Mouse (Mus musculus) liver, postnatal 0 days (tissue): ENCODE measurements around the gene En2. TPM values are rescaled to one million over a fixed set of nuclear protein-coding genes. Genes with fewer than 3 reads are reported as not detected.

Experiments used
- ATAC-seq: fragments of 200-750 bp; cut with Nextera tagmentation; 2 replicates; pipeline ENCODE4 v1.8.0; 2017; ENCODE audit warnings: mild to moderate bottlenecking, moderate library complexity
- DNase-seq: peaks from one replicate; pipeline ENCODE4 v3.0.0-alpha.2; 2016
- H3K27ac ChIP-seq: fragments of 300-500 bp; sonication (generic); 2 replicates; pipeline ENCODE4 v1.5.1; 2014; ENCODE audit warnings: antibody characterized with exemption, moderate library complexity, mild to moderate bottlenecking, low read depth
- H3K27me3 ChIP-seq: fragments of 300-500 bp; sonication (generic); 2 replicates; pipeline ENCODE4 v1.6.1; 2014; ENCODE audit warnings: low read length, control low read depth, mixed read lengths; ENCODE audit not compliant: insufficient read depth
- H3K36me3 ChIP-seq: fragments of 300-500 bp; sonication (generic); replicated peaks from 2 replicates; pipeline ENCODE4 v1.6.1; 2014; ENCODE audit warnings: mild to moderate bottlenecking, control low read depth, low read length, moderate library complexity, mixed read lengths; ENCODE audit not compliant: insufficient read depth
- H3K4me1 ChIP-seq: fragments of 300-500 bp; sonication (generic); 2 replicates; pipeline ENCODE4 v1.6.1; 2014; ENCODE audit warnings: antibody characterized with exemption, mild to moderate bottlenecking, control low read depth; ENCODE audit not compliant: insufficient read depth
- H3K4me2 ChIP-seq: fragments of 300-500 bp; sonication (generic); 2 replicates; pipeline ENCODE4 v1.6.1; 2014; ENCODE audit warnings: low read depth, mild to moderate bottlenecking, low read length, moderate library complexity, mixed read lengths
- H3K4me3 ChIP-seq: fragments of 300-500 bp; sonication (generic); 2 replicates; pipeline ENCODE4 v1.5.1; 2014; ENCODE audit warnings: low read depth, low read length
- H3K9ac ChIP-seq: fragments of 300-500 bp; sonication (generic); replicated peaks from 2 replicates; pipeline ENCODE4 v1.6.1; 2014; ENCODE audit warnings: mild to moderate bottlenecking, moderate library complexity
- H3K9me3 ChIP-seq: fragments of 300-500 bp; sonication (generic); 2 replicates; pipeline ENCODE4 v1.6.1; 2016; ENCODE audit warnings: mild to moderate bottlenecking, control low read depth, low read length, mixed read lengths
- CTCF ChIP-seq: sonication (generic); IDR thresholded peaks from 2 replicates; pipeline ENCODE4 v1.5.1; 2016; ENCODE audit warnings: antibody characterized with exemption, low read depth
- EP300 ChIP-seq: IDR thresholded peaks from 2 replicates; pipeline ENCODE4 v1.6.1; 2016; ENCODE audit warnings: antibody characterized with exemption, low read depth, mild to moderate bottlenecking
- WGBS: fragments of 180-500 bp; shearing (Covaris S2); extraction: QIAGEN DNeasy Blood & Tissue Kit; methylation state at CpG from one replicate; pipeline ENCODE4 v1.1.7; 2014; ENCODE audit not compliant: insufficient replicate concordance; 5-methylcytosine and 5-hydroxymethylcytosine counted together
- polyA plus RNA-seq: library from polyadenylated mRNA; unstranded; fragments of >200 nt; fragmentation: Nextera tagmentation; extraction: Ambion mirVana; gene quantifications from 2 replicates; pipeline ENCODE4 v1.2.1, GENCODE M21; 2015

En2 gene
- polyA plus RNA-seq, 1 experiment from 2014 or later, result not detected

DNA sequence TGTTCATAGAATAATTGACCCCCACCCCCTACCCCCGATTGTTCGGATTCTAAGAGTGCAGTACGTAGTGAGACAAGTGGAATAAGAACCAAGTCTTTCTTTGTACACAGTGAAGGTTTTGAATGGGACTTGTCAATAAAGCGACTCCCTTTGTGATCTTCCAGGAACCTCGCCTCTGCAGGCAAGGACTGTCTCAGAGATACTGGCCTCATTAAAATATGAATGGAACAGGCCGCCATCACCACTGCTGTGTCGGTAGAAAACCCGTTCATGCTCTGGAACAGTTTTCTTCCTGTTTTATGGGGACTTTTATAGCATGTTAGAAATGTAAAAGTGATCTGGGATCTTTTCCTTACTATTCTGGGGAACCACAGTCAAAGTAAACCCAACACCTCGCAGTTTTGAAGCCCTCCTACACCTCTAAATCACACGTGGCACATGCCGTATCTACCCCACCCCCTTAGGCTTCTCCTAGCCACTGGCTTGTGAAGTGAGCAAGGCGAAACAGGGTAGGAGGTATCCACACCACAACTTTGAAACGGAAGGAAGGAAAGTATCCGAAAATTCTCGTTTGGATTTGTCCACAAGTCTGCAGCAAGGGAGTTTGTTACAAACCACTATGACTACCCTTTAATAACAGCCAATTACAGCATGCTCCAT is 46.3 kb downstream of the En2 start:
- ATAC-seq, result no peak
- no peak for TF ChIP-seq CTCF
- TF ChIP-seq EP300, result no peak
- no peak overlapping the region for H3K4me3 ChIP-seq
- no peak overlapping the region for H3K9ac ChIP-seq
- no peaks in the 10 kb centered on the region for H3K36me3 ChIP-seq
- H3K27ac ChIP-seq, result no peak overlapping the region
- no peak for DNase-seq
- peaks cover 59% of the 10 kb centered on the region for H3K27me3 ChIP-seq
- WGBS, result 6% methylated on average over 15 of the region's 15 CpGs
- H3K9me3 ChIP-seq, result no peaks in the 10 kb centered on the region
- 0 out of 2 replicates have a peak, but pooled peaks cover 3% of the 10 kb centered on the region for H3K4me1 ChIP-seq
- H3K4me2 ChIP-seq, result no peak overlapping the region

DNA sequence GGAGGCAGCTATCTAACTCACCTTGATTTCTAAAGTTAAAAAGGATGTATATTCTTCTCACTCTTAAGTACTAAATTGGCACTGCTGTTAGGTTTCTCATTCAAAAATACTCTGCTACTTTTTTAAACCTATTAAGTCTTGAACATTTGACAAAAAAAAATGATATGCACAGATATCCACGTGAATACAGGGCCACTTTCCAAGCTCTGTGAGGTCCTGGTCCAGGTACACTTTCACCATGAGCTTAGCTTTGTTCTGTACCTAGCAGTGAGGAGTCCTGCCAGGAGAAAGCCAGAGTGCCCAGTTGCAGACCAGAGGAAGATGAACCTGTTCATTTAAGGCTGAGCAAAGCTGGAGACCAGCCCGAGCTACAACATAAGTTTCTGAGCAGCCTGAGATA is 47.9 kb downstream of the En2 start:
- TF ChIP-seq CTCF, result no peak
- no peak for TF ChIP-seq EP300
- ATAC-seq (no peak), DNase-seq (no peak)
- no peak overlapping the region for H3K27ac ChIP-seq
- no peak overlapping the region for H3K4me2 ChIP-seq
- no peak overlapping the region for H3K4me3 ChIP-seq
- H3K9ac ChIP-seq, result no peak overlapping the region
- no peaks in the 10 kb centered on the region for H3K9me3 ChIP-seq
- peaks cover 49% of the 10 kb centered on the region for H3K27me3 ChIP-seq
- WGBS, result 43% methylated on average over 2 of the region's 2 CpGs
- no peaks in the 10 kb centered on the region for H3K36me3 ChIP-seq
- H3K4me1 ChIP-seq, result 0 out of 2 replicates have a peak, but pooled peaks cover 3% of the 10 kb centered on the region

DNA sequence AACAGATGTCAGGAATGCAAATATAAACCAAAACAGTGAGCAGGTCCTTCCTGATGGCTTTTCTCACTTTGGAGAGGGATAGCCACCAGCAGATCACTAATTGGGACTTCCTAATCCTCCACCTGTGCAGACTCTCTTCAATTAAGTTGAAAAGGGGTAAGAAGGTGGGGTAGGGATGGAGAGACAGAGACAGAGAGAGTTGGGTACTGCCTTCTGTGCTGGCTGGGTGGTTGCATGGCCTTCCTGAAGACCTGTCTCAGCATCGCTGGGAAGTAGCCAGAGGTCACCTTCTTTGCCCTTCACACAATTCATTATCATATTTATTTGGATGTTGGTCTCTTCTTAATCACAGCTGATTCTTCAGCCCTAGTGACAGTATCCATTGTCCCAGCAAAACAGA is 54.1 kb downstream of the En2 start:
- TF ChIP-seq CTCF, result no peak
- no peak for TF ChIP-seq EP300
- no peaks in the 10 kb centered on the region for H3K4me1 ChIP-seq
- H3K27me3 ChIP-seq, result 0 out of 2 replicates have a peak, but pooled peaks cover 1% of the 10 kb centered on the region
- no peaks in the 10 kb centered on the region for H3K9me3 ChIP-seq
- H3K4me3 ChIP-seq, result no peak overlapping the region
- WGBS, result 82% methylated on average over 1 of the region's 1 CpGs
- no peaks in the 10 kb centered on the region for H3K36me3 ChIP-seq
- DNase-seq (no peak), ATAC-seq (no peak)
- no peak overlapping the region for H3K9ac ChIP-seq
- H3K27ac ChIP-seq, result no peak overlapping the region
- no peak overlapping the region for H3K4me2 ChIP-seq

Other genes starting within 250 kb of the En2 start
- gene Insig1, start 94.3 kb upstream of the En2 start, polyA plus RNA-seq, result 36.3 and 40.3 TPM in 2 replicates
- gene Cnpy1, start 80.1 kb downstream of the En2 start, polyA plus RNA-seq, result not detected in 2 replicates
- 4.4 and 5.4 TPM in 2 replicates for gene Rbm33, start 151.4 kb downstream of the En2 start, polyA plus RNA-seq